Mouse (Mus musculus) large intestine, adult 2 months (tissue): ENCODE results near the gene Impdh1. TPM values are rescaled to one million over a fixed set of nuclear protein-coding genes. Genes with fewer than 3 reads are reported as not detected.

Experiments
- polyA plus RNA-seq: library from polyadenylated mRNA; depleted of rRNA; stranded (reverse); fragments of >200 nt; gene quantifications from 2 replicates; pipeline ENCODE4 v1.2.3, GENCODE M21; 2012; rRNA removed

Gene Impdh1
- polyA plus RNA-seq, 1 experiment: 22.2 TPM

Other genes with a start within 250 kb of the Impdh1 start
- gene Lep, start 156.1 kb downstream of the Impdh1 start, polyA plus RNA-seq: 2.8 and 3.5 TPM in 2 replicates
- gene Rbm28, start 51.4 kb downstream of the Impdh1 start, polyA plus RNA-seq: 3.9 and 5.7 TPM in 2 replicates
- gene Prrt4, start 36.8 kb downstream of the Impdh1 start, polyA plus RNA-seq: 0.14 and 0.15 TPM in 2 replicates
- gene Hilpda, start 56.1 kb upstream of the Impdh1 start, polyA plus RNA-seq: 11.4 and 11.5 TPM in 2 replicates
- 0.38 and 0.81 TPM in 2 replicates for gene Fam71f2, start 63.2 kb upstream of the Impdh1 start, polyA plus RNA-seq
- not detected in 2 replicates for gene Fam71f1, start 102.8 kb upstream of the Impdh1 start, polyA plus RNA-seq
- 52.4 and 59.8 TPM in 2 replicates for gene Calu, start 131.7 kb upstream of the Impdh1 start, polyA plus RNA-seq
- gene Opn1sw, start 172.1 kb upstream of the Impdh1 start, polyA plus RNA-seq: 0.15 and 0.22 TPM in 2 replicates
- gene Ccdc136, start 179.9 kb upstream of the Impdh1 start, polyA plus RNA-seq: 1.7 and 2.0 TPM in 2 replicates
- gene Flnc, start 216.9 kb upstream of the Impdh1 start, polyA plus RNA-seq: 7.9 and 11.4 TPM in 2 replicates